Mouse (Mus musculus) cortical plate, adult 2 months (tissue): ENCODE results near the gene Immp2l. TPM values are rescaled to one million over a fixed set of nuclear protein-coding genes. Genes with fewer than 3 reads are reported as not detected.

Experiments used
- H3K27ac ChIP-seq: fragments of 200-500 bp; 2 replicates; pipeline ENCODE4 v1.5.1; 2012; ENCODE audit warnings: low read length, control low read depth, inconsistent platforms; ENCODE audit not compliant: insufficient read depth
- H3K4me1 ChIP-seq: fragments of 200-500 bp; 2 replicates; pipeline ENCODE4 v1.6.1; 2011; ENCODE audit warnings: low read length; ENCODE audit not compliant: control insufficient read depth, insufficient read depth
- H3K4me3 ChIP-seq: fragments of 200-500 bp; 2 replicates; pipeline ENCODE4 v1.5.1; 2011; ENCODE audit warnings: mild to moderate bottlenecking, low read length, control low read depth; ENCODE audit not compliant: insufficient read depth
- CTCF ChIP-seq: fragments of 200-500 bp; IDR thresholded peaks from 2 replicates; pipeline ENCODE4 v1.5.1; 2011; ENCODE audit warnings: mild to moderate bottlenecking, control low read depth, low read length; ENCODE audit not compliant: insufficient read depth; ENCODE audit errors: extremely low read depth
- POLR2A ChIP-seq: fragments of 200-500 bp; IDR thresholded peaks from 2 replicates; pipeline ENCODE4 v1.6.1; 2011; ENCODE audit warnings: mild to moderate bottlenecking, low read length, control low read depth; ENCODE audit not compliant: insufficient read depth; ENCODE audit errors: extremely low read depth
- polyA plus RNA-seq: library from polyadenylated mRNA; depleted of rRNA; stranded (reverse); fragments of >200 nt; gene quantifications from 2 replicates; pipeline ENCODE4 v1.2.3, GENCODE M21; 2012

Gene Immp2l
- polyA plus RNA-seq, 1 experiment: 8.0 TPM

- Histone ChIP-seq H3K4me3 (no peak overlapping the region), H3K27ac (no peak overlapping the region)
- no peak for TF ChIP-seq POLR2A
- no peak for TF ChIP-seq CTCF
These were observed 23.3 kb downstream of the Immp2l start for GRCm38 (mm10) chr12:41047085-41047766.

GRCm38 (mm10) chr12:41050945-41051344 is 27.1 kb downstream of the Immp2l start:
- H3K4me1 ChIP-seq: no peaks in the 10 kb centered on the region
- no peak overlapping the region for H3K27ac ChIP-seq
- no peak for TF ChIP-seq POLR2A
- no peak for TF ChIP-seq CTCF
- no peak overlapping the region for H3K4me3 ChIP-seq

More at GRCm38 (mm10) chr12:41047085-41047766, 23.3 kb downstream of the Immp2l start:
- no peaks in the 10 kb centered on the region for H3K4me1 ChIP-seq

GRCm38 (mm10) chr12:41052897-41053296 is 29.0 kb downstream of the Immp2l start:
- H3K4me3 ChIP-seq: no peak overlapping the region
- H3K27ac ChIP-seq: no peak overlapping the region
- no peaks in the 10 kb centered on the region for H3K4me1 ChIP-seq
- TF ChIP-seq CTCF (no peak), POLR2A (no peak)

GRCm38 (mm10) chr12:41054006-41054791 is 30.3 kb downstream of the Immp2l start:
- TF ChIP-seq POLR2A: no peak
- no peak overlapping the region for H3K4me3 ChIP-seq
- no peaks in the 10 kb centered on the region for H3K4me1 ChIP-seq
- no peak overlapping the region for H3K27ac ChIP-seq

GRCm38 (mm10) chr12:41055941-41056340 is 32.1 kb downstream of the Immp2l start:
- Histone ChIP-seq H3K27ac (no peak overlapping the region), H3K4me3 (no peak overlapping the region), H3K4me1 (no peaks in the 10 kb centered on the region)
- TF ChIP-seq POLR2A (no peak), CTCF (no peak)

GRCm38 (mm10) chr12:41063281-41063680 is 39.4 kb downstream of the Immp2l start:
- TF ChIP-seq POLR2A: no peak
- no peak for TF ChIP-seq CTCF
- no peaks in the 10 kb centered on the region for H3K4me1 ChIP-seq
- H3K27ac ChIP-seq: no peak overlapping the region
- H3K4me3 ChIP-seq: no peak overlapping the region

GRCm38 (mm10) chr12:41081843-41082242 is 58.0 kb downstream of the Immp2l start:
- no peak for TF ChIP-seq POLR2A
- no peak for TF ChIP-seq CTCF
- Histone ChIP-seq H3K4me3 (no peak overlapping the region), H3K4me1 (no peaks in the 10 kb centered on the region), H3K27ac (no peak overlapping the region)

GRCm38 (mm10) chr12:41084370-41085089 is 60.6 kb downstream of the Immp2l start:
- TF ChIP-seq CTCF (no peak), POLR2A (no peak)
- H3K4me1 ChIP-seq: no peaks in the 10 kb centered on the region
- H3K4me3 ChIP-seq: no peak overlapping the region
- no peak overlapping the region for H3K27ac ChIP-seq

- H3K27ac ChIP-seq: no peak overlapping the region
- TF ChIP-seq POLR2A (no peak), CTCF (no peak)
- H3K4me3 ChIP-seq: no peak overlapping the region
- H3K4me1 ChIP-seq: no peaks in the 10 kb centered on the region
These were observed 66.1 kb downstream of the Immp2l start for GRCm38 (mm10) chr12:41089931-41090366.
